Mouse (Mus musculus) forebrain, embryonic 12.5 days (tissue): ENCODE measurements around the gene Pigk. TPM values are rescaled to one million over a fixed set of nuclear protein-coding genes. Genes with fewer than 3 reads are reported as not detected.

Experiments
- ATAC-seq: fragments of 200-750 bp; cut with Nextera tagmentation; 2 replicates; pipeline ENCODE4 v1.8.0; 2017; ENCODE audit warnings: moderate TSS enrichment; ENCODE audit not compliant: low FRiP score
- H3K27ac ChIP-seq: fragments of 300-500 bp; sonication (generic); 2 replicates; pipeline ENCODE4 v1.5.1; 2016; ENCODE audit warnings: mild to moderate bottlenecking
- H3K27me3 ChIP-seq: fragments of 300-500 bp; sonication (generic); 2 replicates; pipeline ENCODE4 v1.6.1; 2016; ENCODE audit warnings: mild to moderate bottlenecking
- H3K36me3 ChIP-seq: fragments of 300-500 bp; sonication (generic); replicated peaks from 2 replicates; pipeline ENCODE4 v1.6.1; 2016; ENCODE audit warnings: mild to moderate bottlenecking
- H3K4me1 ChIP-seq: fragments of 300-500 bp; sonication (generic); 2 replicates; pipeline ENCODE4 v1.6.1; 2016
- H3K4me2 ChIP-seq: fragments of 300-500 bp; sonication (generic); 2 replicates; pipeline ENCODE4 v1.6.1; 2016; ENCODE audit warnings: mild to moderate bottlenecking, moderate library complexity
- H3K4me3 ChIP-seq: fragments of 300-500 bp; sonication (generic); replicated peaks from 2 replicates; pipeline ENCODE4 v1.5.1; 2016; ENCODE audit warnings: mild to moderate bottlenecking
- H3K9ac ChIP-seq: fragments of 300-500 bp; sonication (generic); 2 replicates; pipeline ENCODE4 v1.6.1; 2016; ENCODE audit warnings: mild to moderate bottlenecking
- H3K9me3 ChIP-seq: fragments of 300-500 bp; sonication (generic); 2 replicates; pipeline ENCODE4 v1.6.1; 2016
- WGBS: fragments of 180-500 bp; shearing (Covaris S2); methylation state at CpG from one replicate; pipeline ENCODE4 v1.1.7; 2016; 5-methylcytosine and 5-hydroxymethylcytosine counted together
- polyA plus RNA-seq: library from polyadenylated mRNA; unstranded; fragments of >200 nt; fragmentation: Nextera tagmentation; extraction: Ambion mirVana; gene quantifications from 2 replicates; pipeline ENCODE4 v1.2.1, GENCODE M21; 2016

Pigk gene
- polyA plus RNA-seq, 1 experiment from 2014 or later, result 32.5 TPM

DNA sequence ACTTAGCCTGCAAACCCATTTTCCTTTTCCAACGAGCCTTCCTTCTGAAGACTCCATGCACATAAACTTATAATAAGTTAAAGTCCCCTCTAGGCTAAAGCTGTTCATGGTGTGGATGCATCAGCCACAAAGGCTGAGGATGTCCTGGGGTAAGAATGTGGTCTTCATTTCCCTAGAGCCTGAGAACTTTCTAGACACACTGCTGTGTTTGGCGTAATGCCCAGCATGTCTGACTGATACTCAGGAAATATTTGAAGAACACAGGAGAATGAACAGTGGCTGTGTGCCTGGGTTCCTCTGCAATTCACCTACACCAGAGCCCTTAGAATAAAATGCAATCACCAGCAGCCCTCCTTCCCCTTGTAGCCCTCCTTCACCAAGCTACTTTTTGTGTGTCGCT is 117.5 kb downstream of the Pigk start:
- Histone ChIP-seq H3K36me3 (no peaks in the 10 kb centered on the region), H3K4me1 (no peaks in the 10 kb centered on the region), H3K27ac (no peak overlapping the region), H3K9me3 (no peaks in the 10 kb centered on the region), H3K4me3 (no peak overlapping the region), H3K27me3 (no peaks in the 10 kb centered on the region), H3K4me2 (no peak overlapping the region), H3K9ac (no peak overlapping the region)
- 75% methylated on average over 3 of the region's 3 CpGs for WGBS
- ATAC-seq, result no peak

DNA sequence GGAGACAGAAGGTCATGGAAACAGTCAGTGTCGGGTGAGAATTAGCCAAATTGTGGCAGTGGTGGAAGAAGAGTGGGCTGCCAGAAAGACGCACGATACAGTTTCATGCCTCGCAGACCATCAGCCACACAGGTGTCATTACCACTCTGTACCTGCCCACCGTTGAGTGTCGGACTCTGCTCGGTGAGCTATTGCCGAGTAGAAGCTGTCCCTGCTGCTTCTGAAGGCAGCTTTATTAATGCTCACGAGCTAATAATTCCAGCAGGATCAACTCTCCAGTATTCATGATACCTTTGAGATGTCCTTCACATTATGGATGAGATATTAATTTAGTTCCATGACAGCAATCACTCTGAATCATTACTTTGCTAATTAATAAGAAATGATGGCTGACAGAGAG is 118.1 kb downstream of the Pigk start:
- no peak for ATAC-seq
- Histone ChIP-seq H3K36me3 (no peaks in the 10 kb centered on the region), H3K4me2 (no peak overlapping the region), H3K4me3 (no peak overlapping the region), H3K9me3 (no peaks in the 10 kb centered on the region), H3K9ac (no peak overlapping the region), H3K27me3 (no peaks in the 10 kb centered on the region), H3K27ac (no peak overlapping the region), H3K4me1 (no peaks in the 10 kb centered on the region)
- 93% methylated on average over 9 of the region's 9 CpGs for WGBS

DNA sequence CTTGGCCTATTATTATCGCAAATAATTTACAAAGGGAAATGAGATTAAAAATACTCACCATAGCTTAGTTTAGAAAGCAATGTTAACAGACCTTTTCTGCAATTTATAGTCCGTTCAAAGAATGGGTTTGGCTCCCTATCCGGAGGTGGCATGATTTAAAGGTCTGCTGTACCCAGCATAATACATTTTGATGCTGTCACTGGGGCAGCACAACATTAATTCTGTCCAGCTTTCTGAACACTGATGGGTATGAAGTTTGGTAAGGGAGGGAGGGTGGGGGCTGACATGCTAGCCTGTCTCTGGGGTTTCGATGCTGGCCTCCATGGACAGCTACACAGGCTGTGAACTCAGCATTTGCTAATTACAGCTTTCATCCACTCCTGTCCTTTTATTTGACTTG is 118.5 kb downstream of the Pigk start:
- no peaks in the 10 kb centered on the region for H3K4me1 ChIP-seq
- no peak overlapping the region for H3K4me2 ChIP-seq
- no peak overlapping the region for H3K4me3 ChIP-seq
- H3K9me3 ChIP-seq, result no peaks in the 10 kb centered on the region
- H3K27me3 ChIP-seq, result no peaks in the 10 kb centered on the region
- no peak overlapping the region for H3K27ac ChIP-seq
- H3K9ac ChIP-seq, result no peak overlapping the region
- no peak for ATAC-seq
- no peaks in the 10 kb centered on the region for H3K36me3 ChIP-seq
- 93% methylated on average over 4 of the region's 4 CpGs for WGBS

DNA sequence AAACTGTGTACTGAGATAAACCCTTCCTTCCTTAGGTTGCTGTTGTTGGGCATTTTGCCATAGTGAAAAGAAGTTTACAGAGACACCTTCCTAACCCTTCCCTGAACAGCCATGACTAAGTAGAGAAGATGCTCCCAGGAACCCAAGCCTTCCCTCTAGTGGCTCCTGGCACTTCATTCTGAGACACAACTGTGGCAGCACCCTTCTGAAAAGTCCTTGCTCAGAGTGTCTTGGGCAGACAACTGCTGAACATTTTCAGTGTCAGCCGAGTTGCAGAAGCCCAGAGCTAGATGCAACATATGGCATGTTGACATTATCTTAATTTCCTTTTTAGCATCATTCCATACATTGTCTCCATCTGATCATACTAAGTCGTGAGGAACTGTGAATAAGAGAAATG is 123.5 kb downstream of the Pigk start:
- Histone ChIP-seq H3K4me1 (no peaks in the 10 kb centered on the region), H3K4me3 (no peak overlapping the region), H3K27ac (no peak overlapping the region), H3K4me2 (no peak overlapping the region), H3K9me3 (no peaks in the 10 kb centered on the region), H3K36me3 (no peaks in the 10 kb centered on the region), H3K27me3 (no peaks in the 10 kb centered on the region), H3K9ac (no peak overlapping the region)
- no peak for ATAC-seq
- 74% methylated on average over 2 of the region's 2 CpGs for WGBS

DNA sequence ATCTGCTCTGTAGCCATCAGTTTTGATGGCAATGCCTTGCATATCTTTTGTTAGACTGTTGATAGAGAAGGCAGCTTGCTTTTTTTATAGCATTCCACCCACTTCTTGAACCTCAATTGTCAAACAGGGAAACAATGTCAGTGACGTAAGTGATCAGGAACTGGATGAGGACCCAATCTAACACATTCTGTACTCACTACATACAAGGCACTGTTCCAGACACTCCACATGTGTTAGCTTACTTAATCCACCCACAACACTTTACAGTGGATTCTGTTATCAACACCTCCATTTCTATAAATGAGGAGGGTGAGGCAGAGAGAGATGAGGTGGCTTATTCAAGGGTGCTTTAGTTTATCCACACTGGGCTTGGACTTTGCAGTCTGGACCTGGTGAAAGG is 124.0 kb downstream of the Pigk start:
- no peaks in the 10 kb centered on the region for H3K4me1 ChIP-seq
- ATAC-seq, result no peak
- no peaks in the 10 kb centered on the region for H3K27me3 ChIP-seq
- no peaks in the 10 kb centered on the region for H3K9me3 ChIP-seq
- H3K36me3 ChIP-seq, result no peaks in the 10 kb centered on the region
- no peak overlapping the region for H3K27ac ChIP-seq
- no peak overlapping the region for H3K9ac ChIP-seq
- WGBS, result 74% methylated on average over 1 of the region's 1 CpGs
- H3K4me2 ChIP-seq, result no peak overlapping the region
- H3K4me3 ChIP-seq, result no peak overlapping the region

DNA sequence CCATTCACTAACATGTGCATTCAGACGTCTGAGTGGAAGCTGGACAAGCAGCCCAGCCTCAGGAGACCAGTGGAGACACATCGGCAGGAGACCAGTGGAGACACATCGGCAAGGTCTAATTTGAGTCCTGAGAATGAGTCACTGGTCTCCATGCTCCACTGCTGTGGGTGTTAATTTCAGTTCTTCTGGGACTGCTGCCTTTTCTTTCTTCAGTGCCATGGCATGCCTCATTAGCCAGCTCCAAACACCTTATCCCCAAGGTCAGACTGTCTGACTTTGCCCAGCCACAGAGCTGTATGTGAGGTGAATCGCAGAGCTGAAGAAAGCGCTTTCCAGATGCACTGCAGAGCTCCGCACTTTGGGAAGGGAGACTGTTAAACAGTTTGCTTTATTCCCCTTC is 127.4 kb downstream of the Pigk start:
- no peaks in the 10 kb centered on the region for H3K4me1 ChIP-seq
- H3K4me2 ChIP-seq, result no peak overlapping the region
- H3K4me3 ChIP-seq, result no peak overlapping the region
- no peaks in the 10 kb centered on the region for H3K9me3 ChIP-seq
- H3K9ac ChIP-seq, result no peak overlapping the region
- ATAC-seq, result no peak
- no peaks in the 10 kb centered on the region for H3K27me3 ChIP-seq
- H3K36me3 ChIP-seq, result no peaks in the 10 kb centered on the region
- H3K27ac ChIP-seq, result no peak overlapping the region
- 80% methylated on average over 6 of the region's 6 CpGs for WGBS

DNA sequence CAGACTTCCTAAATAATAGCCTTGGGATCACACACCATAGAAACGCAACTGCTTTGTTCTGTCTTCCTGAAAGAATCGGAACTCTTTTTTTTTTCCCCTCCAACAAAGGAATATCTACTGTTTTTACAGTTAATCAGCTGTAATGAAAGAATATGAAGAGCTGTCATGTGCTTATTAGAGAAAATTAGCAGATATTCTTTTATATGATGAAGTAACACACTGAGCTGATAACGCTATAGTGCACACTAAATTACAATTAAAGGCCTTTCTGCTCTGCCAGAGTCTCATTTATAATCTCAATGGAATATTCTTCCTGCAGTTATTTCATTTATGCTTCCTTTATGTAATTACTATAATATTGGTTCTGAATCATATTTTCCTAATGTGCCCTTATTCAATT is 128.7 kb downstream of the Pigk start:
- Histone ChIP-seq H3K36me3 (no peaks in the 10 kb centered on the region), H3K27ac (no peak overlapping the region), H3K9ac (no peak overlapping the region), H3K9me3 (no peaks in the 10 kb centered on the region), H3K4me1 (no peaks in the 10 kb centered on the region), H3K4me2 (no peak overlapping the region), H3K27me3 (no peaks in the 10 kb centered on the region), H3K4me3 (no peak overlapping the region)
- no peak for ATAC-seq
- 54% methylated on average over 3 of the region's 3 CpGs for WGBS

DNA sequence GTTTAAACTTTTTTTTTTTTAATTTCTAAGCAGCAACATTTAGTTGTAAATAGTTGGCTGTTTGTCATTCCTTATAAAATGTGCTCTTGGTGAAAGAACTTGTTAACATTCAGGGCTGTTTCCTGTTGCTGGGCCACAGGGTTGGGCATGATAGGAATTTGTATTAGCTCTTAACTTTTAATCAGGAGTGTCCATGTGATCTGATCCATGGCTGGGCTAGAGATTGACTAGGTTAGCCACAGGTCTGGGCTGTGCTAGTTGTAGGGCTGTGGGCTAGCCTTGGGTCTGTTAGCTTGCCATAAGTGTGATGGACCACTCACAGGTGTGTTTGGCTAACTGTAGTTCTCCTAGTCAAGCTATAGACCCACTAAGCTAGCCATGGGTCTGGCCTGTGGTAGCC is 130.0 kb downstream of the Pigk start:
- H3K4me1 ChIP-seq, result no peaks in the 10 kb centered on the region
- no peaks in the 10 kb centered on the region for H3K9me3 ChIP-seq
- H3K4me3 ChIP-seq, result no peak overlapping the region
- no peak overlapping the region for H3K9ac ChIP-seq
- H3K27me3 ChIP-seq, result no peaks in the 10 kb centered on the region
- no peak overlapping the region for H3K4me2 ChIP-seq
- no peaks in the 10 kb centered on the region for H3K36me3 ChIP-seq
- no peak for ATAC-seq
- H3K27ac ChIP-seq, result no peak overlapping the region

DNA sequence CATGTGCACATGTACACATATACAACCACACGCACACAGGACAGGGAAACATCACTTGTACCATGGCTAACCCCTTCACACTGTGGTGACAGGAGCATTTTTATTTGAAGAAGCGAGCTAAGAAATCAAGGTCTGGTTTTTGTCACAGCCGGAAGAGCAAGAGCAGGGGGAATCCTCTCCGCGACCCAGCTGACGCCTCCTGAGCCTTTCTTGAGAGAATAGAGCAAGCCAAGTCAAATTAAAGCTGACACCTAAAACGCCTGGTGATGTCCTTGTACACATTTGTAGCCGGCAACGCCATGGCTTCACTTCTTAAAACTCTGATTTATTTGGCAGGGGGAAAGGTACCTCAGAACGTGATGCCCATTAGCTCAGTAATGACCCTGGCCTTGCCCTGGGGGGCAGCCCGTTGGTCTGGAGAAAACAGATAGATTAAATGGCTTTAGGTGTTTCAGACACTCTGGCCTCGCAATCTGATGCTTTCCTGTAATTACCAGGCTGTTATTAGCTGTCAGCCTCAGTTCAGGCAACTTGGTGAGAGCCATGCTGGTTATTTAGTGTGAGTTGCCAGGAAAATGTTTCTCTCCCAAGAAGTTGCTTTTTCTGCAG is 141.2 kb downstream of the Pigk start:
- H3K9me3 ChIP-seq, result no peaks in the 10 kb centered on the region
- H3K27me3 ChIP-seq, result no peaks in the 10 kb centered on the region
- no peak overlapping the region for H3K9ac ChIP-seq
- 71% methylated on average over 12 of the region's 12 CpGs for WGBS
- no peak overlapping the region for H3K4me2 ChIP-seq
- 0 out of 2 replicates have a peak overlapping the region, but pooled peaks have one; percentile 19 for H3K27ac ChIP-seq
- no peaks in the 10 kb centered on the region for H3K36me3 ChIP-seq
- no peak overlapping the region for H3K4me3 ChIP-seq
- peaks cover 8% of the 10 kb centered on the region for H3K4me1 ChIP-seq
- ATAC-seq, result 0 out of 2 replicates have a peak, but pooled peaks have one; percentile 17

DNA sequence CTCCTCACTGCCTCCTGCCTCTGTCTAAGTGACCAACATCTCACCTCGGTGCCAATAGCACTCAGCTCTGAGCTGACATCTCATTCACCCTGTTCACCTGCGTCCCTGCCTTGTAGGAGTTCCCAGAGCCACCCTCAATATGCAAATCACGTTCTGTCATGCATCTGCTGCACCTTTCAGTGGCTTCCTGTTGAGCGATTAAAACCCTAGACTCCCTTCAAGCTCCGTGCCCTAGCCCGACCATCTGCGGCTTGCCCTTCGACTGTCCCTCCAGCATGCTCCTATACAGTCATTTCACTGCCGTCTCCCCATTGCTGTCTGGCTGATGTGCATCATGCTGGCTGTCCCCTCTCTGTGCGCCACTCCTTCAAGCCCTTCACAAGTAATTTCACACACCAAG is 142.2 kb downstream of the Pigk start:
- peaks cover 8% of the 10 kb centered on the region for H3K4me1 ChIP-seq
- no peak overlapping the region for H3K9ac ChIP-seq
- peak; percentile 30; the same call in 1 of the 2 replicates for ATAC-seq
- 70% methylated on average over 10 of the region's 10 CpGs for WGBS
- H3K4me2 ChIP-seq, result no peak overlapping the region
- H3K9me3 ChIP-seq, result no peaks in the 10 kb centered on the region
- no peak overlapping the region for H3K27ac ChIP-seq
- H3K27me3 ChIP-seq, result no peaks in the 10 kb centered on the region
- H3K4me3 ChIP-seq, result no peak overlapping the region
- no peaks in the 10 kb centered on the region for H3K36me3 ChIP-seq

DNA sequence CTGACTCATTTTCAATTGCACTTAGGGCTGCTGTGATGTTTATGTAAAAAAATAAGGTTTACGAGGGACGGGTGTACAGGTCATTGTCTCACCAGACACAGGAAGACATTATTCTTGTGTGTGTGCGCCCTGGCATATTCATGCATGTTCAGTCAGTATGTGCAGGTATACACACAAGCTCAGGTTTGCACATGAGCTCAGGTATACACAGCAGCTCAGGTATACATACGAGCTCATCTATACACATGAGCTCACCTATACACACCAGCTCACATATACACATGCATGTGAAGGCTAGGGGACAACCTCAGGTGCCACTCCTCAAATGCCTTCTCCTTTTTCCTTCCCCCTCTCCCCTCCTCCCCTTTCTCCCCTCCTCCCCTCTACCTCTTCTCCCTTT is 147.6 kb downstream of the Pigk start:
- Histone ChIP-seq H3K4me3 (no peak overlapping the region), H3K9me3 (no peaks in the 10 kb centered on the region), H3K4me2 (no peak overlapping the region), H3K9ac (no peak overlapping the region), H3K27me3 (no peaks in the 10 kb centered on the region), H3K36me3 (no peaks in the 10 kb centered on the region), H3K27ac (no peak overlapping the region), H3K4me1 (no peaks in the 10 kb centered on the region)
- no peak for ATAC-seq
- WGBS, result 88% methylated on average over 4 of the region's 4 CpGs

DNA sequence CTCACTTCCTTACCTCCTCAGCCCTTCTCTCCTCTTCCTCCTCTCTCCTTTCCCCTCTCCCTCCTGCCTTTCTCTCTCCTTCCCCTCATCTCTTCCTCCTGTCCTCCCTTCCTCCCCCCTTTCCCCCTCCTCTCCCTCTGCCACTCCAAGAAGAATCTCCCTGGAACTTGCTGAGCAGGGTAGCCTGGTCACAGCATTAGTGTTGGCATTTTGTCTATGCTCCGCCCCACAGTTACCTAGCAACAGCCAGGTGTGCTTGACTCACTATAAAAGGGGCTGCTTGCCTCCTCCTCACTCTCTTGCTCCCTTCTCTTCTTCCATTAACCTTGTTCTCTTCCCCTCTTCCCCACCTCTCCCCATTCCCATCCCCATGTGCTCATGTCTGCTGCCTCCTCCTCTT is 148.1 kb downstream of the Pigk start:
- WGBS, result 77% methylated on average over 1 of the region's 1 CpGs
- Histone ChIP-seq H3K4me1 (no peaks in the 10 kb centered on the region), H3K27ac (no peak overlapping the region), H3K4me3 (no peak overlapping the region), H3K36me3 (no peaks in the 10 kb centered on the region), H3K9me3 (no peaks in the 10 kb centered on the region), H3K4me2 (no peak overlapping the region), H3K27me3 (no peaks in the 10 kb centered on the region), H3K9ac (no peak overlapping the region)
- ATAC-seq, result no peak

DNA sequence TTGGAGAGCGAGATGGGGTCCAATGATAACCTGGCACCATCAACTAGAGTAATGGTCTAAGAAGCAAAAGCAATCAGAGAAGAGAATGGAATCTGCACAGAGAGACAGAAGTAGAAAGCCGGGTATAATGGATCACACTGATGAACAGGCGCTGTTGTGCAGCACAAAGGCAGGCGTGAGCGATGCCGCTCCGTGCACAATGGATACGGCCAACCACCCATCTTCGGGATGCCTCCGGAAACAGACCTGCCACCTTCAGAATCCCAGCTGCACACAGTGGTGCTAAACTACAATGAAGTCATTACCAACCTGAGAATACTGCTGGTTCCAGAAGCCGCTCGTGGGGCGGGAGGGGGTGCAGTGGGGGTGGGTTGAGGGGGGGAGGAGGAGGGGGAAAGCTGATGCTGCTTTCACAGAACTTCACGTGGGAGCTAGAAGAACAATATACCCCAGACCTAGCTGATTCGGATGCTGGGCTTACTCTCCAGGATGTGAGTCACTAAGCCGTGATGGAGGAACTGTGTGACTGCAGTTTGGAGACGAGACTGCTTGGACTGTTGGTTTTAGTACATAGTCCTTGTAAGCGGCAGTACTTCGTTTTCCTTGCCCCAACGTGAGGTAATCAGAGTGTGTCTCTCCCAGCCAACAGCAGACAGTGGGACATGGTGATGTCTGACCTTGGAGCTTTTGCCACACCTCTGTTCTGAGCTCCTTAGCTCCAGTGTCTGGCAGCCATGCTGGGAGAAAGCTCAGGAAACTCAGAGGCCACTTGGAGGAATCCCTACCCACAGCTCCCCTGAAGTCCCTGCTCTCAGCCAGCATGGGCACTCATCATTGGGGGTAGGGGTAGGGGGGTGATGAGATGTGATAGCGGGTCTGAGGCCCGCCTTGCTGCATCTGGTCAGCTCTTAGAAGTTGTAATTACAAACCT is 152.4 kb downstream of the Pigk start:
- no peak for ATAC-seq

More for the DNA sequence above, 152.4 kb downstream of the Pigk start:
- H3K36me3 ChIP-seq, result no peaks in the 10 kb centered on the region
- H3K4me2 ChIP-seq, result no peak overlapping the region
- no peak overlapping the region for H3K27ac ChIP-seq
- no peaks in the 10 kb centered on the region for H3K9me3 ChIP-seq
- no peaks in the 10 kb centered on the region for H3K4me1 ChIP-seq
- no peaks in the 10 kb centered on the region for H3K27me3 ChIP-seq
- H3K9ac ChIP-seq, result no peak overlapping the region
- H3K4me3 ChIP-seq, result no peak overlapping the region
- 85% methylated on average over 22 of the region's 22 CpGs for WGBS
